Mouse (Mus musculus) spleen, postnatal 10 days (tissue): ENCODE results near the gene Prx.
"Not testable (repeated sequence)": the region's sequence is repeated elsewhere in the genome, so short reads cannot be mapped to it uniquely, and the experiment has no call there.

Experiments
- DNase-seq, 2 experiments: peaks; one replicate each; pipeline ENCODE4 v3.0.0; 2021 to 2022; ENCODE audit warnings: low spot score in 2 of 2

Prx gene

DNA sequence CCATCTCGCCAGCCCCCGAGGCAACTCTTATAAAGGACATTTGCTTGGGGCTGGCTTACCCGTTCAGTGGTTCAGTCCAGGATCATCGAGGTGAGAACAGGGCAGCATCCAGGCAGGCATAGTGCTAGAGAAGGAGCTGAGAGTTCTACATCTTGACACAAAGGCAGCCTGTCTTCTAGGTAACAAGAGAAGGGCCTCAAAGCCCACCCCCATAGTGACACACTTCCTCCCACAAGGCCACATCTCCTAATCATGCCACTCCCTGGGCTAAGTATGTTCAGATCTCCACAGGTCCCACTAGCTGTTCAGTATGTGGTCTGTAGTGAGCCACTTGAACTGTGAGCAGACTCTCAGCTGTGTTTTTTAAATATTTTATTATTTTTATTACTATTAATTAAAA lies 15.3 kb upstream of the Prx start:
- DNase-seq = no peak

DNA sequence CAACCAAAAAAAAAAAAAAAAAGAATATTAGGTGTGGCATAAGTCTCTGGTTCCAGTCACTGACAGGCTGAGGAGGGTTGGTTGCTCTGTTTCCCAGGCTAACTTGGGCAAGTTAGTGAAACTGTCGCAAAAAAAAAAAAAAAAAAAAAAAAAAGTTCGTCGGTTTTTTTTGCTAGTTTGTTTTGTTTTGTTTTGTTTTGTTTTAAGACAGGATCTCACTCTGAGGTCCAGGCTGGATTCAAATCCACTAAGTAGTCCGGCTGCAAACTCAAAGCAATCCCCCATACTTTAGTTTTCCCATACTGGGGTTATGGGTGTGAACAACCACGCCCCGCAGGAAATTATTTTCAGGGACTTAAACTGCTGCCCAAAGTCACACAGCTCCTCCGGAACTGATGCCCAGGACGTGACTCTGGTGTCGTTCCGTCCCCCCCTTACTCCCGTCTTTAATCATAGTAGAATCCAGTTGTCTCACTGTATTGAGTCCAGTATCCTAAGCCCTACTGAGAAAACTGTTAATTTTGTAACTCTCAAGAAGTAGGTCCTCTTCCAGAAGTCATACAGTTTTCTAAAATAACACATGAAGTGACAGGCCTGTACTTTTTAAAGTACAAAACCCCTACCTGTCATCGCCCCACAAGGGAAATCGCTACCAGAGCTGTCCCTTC lies 12.9 kb upstream of the Prx start:
- peak; percentile 53 to 56 for DNase-seq

- peak; percentile 99 to 100 for DNase-seq
These were observed 12.1 kb upstream of the Prx start, which contains the start of gene Sertad1 for GRCm38 (mm10) chr7:27486770-27487697. Gene Sertad1, plus strand, starts transcription at chr7:27486910.

- peak in 1 of 2 experiments; percentile 63 for DNase-seq
These were observed 11.3 kb upstream of the Prx start for GRCm38 (mm10) chr7:27487740-27488268.

DNA sequence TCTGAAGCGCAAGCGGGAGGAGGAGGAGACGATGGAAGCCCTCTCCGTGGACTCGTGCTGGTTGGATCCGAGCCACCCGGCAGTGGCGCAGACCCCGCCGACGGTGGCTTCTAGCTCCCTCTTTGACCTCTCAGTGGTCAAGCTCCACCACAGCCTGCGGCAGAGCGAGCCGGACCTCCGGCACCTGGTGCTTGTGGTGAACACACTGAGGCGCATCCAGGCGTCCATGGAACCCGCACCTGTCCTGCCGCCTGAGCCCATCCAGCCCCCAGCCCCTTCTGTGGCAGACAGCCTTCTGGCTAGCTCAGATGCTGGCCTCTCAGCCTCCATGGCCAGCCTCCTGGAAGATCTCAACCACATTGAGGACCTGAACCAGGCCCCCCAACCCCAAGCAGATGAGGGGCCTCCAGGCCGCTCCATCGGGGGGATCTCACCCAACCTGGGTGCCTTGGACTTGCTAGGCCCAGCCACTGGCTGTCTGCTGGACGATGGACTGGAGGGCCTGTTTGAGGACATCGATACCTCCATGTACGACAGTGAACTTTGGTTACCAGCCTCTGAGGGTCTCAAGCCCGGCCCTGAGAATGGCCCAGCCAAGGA lies 9.8 kb upstream of the Prx start:
- peak in 1 of 2 experiments; percentile 27 for DNase-seq

GRCm38 (mm10) chr7:27490227-27490542 lies 8.9 kb upstream of the Prx start:
- DNase-seq = no peak

DNA sequence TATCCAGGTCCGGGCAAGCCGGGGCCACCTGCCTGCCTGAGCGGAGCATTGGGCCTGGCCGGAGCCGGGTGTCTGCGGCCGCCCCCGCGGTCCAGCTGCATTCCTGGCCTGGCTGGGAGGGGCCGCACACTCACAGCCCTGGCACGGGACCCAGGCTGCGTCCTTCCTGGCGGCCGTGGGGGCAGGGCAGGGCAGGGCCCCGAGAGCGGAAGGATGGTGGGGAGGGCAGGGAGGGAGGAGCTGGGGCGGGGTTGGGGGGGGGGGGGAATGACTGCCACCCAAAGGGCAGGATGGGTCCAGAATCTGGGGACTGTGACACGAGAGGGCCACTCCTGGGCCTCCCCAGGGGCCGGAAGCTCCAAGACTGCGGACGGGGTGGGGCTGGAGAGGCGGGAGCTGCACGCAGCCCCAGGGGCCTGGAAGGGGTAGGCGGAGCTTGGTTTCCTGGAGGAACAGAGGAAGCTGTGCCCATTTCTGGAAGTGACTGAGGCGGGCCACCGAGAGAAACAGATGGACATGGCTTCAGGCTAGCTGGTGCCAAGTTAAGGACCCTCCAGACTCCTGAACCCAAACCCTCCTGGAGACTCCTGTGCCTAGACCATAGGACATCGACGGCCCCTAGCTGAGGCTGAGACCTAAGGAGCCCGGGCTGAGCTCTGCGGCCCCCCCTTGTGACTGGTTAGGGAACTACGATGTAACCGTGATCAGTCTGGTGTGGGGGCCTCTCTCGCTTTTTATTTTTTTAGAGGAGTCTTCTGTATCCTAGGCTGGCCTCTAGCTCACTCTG lies 8.4 kb upstream of the Prx start:
- DNase-seq = peak; percentile 94 to 96

- peak in 1 of 2 experiments; percentile 6 for DNase-seq
These were observed 7.3 kb upstream of the Prx start for GRCm38 (mm10) chr7:27491856-27492255.

- no peak for DNase-seq
These were observed 6.1 kb upstream of the Prx start for GRCm38 (mm10) chr7:27493022-27493421.

- no peak for DNase-seq
These were observed 5.7 kb upstream of the Prx start for GRCm38 (mm10) chr7:27493450-27493849.

DNA sequence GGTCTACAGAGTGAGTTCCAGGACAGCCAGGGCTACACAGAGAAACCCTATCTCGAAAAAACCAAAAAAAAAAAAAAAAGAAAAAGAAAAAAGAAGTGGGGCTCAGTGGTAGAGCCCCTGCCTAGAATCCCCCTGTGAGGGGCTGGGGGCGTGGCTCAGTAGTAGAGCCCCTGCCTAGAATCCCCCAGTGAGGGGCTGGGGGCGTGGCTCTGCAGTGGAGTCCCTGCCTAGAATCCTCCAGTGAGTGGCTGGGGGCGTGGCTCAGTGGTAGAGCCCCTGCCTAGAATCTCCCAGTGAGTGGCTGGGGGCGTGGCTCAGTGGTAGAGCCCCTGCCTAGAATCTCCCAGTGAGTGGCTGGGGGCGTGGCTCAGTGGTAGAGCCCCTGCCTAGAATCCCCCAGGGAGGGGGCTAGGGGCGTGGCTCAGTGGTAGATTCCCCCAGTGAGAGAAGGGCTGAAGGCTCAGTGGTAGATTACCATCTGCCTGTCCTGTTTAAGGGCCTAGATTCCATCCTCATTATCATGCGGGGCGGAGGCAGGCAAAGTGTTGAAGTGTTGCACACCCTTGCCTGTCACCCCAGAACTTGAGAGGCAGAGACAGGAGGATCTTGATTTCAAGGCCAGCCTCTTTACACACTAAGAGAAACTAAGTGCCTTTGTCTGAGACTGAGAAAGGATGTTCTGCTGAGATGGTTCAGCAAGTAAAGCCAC lies 4.3 kb upstream of the Prx start:
- not testable (repeated sequence) for DNase-seq

GRCm38 (mm10) chr7:27501620-27502019 lies 2.5 kb downstream of the Prx start:
- DNase-seq = no peak

GRCm38 (mm10) chr7:27506765-27507370 lies 7.7 kb downstream of the Prx start:
- DNase-seq = no peak

DNA sequence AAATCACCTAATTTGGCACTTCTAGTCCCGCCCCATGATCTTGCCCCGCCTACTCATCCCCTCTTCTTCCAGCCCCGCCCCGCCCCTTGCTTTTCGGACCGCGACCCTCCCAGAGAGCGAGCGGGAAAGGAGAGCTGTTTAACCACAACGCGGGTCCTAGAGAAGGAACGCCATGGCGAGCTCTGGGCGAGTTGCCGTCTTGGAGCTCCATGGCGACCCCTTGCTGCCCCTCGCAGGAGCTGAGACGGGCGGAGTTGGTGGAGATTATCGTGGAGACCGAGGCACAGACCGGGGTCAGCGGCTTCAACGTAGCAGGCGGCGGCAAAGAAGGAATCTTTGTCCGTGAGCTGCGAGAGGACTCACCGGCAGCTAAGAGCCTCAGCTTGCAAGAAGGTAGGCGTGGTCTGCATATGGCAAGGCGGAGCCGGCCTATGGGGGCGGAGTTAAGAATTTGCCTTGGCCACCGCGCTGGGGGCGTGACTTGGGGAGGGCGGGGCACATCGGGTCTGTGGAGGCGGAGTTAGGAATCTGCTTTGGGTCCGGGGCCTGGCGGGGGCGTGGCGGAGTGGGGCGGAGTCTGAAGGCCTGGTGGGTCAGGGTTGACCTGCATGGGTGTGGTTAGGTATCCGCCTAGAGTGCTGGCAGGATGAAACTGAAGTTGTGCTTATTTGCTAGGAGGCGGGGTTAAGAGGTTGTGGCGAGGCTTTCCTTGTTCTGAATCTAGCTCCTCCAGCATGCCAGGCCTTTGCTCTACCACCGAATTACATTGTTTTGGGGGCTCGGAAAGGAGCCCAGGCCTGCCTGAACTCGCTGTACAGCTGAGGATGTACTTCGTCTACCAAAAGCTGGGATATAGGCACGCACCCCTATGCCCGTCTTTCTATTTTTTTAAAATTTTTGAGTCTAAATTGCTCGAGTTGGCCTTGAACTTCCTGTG lies 8.9 kb downstream of the Prx start:
- DNase-seq = peak; percentile 99 to 100

GRCm38 (mm10) chr7:27508648-27509005 lies 9.5 kb downstream of the Prx start:
- peak; percentile 56 to 85 for DNase-seq

GRCm38 (mm10) chr7:27510809-27511208 lies 11.7 kb downstream of the Prx start:
- DNase-seq = no peak

DNA sequence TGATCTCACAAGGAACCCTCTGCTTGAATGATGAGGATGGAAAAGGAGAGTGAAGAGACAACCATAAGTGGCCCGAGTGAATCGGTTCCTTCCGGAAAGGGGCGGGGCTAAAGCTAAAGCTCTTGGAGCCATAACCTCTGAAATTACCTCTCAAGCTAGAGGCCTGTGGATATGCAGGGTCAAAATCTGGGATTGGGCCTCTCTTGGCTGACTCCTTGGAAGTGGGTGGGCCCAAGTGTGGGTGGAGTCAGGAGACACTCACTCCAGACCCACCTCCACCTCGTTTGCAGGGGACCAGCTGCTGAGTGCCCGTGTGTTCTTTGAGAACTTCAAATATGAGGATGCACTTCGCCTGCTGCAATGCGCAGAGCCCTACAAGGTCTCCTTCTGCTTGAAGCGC lies 15.8 kb downstream of the Prx start:
- DNase-seq = no peak

DNA sequence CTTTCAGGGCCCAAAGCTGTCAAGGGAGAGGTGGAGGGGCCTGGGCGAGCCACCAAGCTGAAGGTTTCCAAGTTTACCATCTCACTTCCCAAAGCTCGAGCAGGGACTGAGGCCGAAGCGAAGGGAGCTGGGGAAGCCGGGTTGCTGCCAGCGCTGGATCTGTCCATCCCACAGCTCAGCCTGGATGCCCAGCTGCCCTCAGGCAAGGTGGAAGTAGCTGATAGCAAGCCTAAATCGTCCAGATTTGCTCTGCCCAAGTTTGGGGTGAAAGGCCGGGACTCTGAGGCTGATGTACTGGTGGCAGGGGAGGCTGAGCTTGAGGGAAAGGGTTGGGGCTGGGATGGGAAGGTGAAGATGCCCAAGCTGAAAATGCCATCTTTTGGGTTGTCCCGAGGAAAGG lies 19.2 kb downstream of the Prx start:
- no peak for DNase-seq

- no peak for DNase-seq
These were observed 21.0 kb downstream of the Prx start for GRCm38 (mm10) chr7:27520104-27520503.
